Mouse (Mus musculus): ENCODE data around the gene Cd34. TPM values are rescaled to one million over a fixed set of nuclear protein-coding genes. Genes with fewer than 3 reads are reported as not detected.

Cd34 gene
- polyA plus RNA-seq, 1 experiment from 2014 or later, result 19.5 TPM

- no peak overlapping the region for H3K9ac ChIP-seq (replicated peaks; ENCODE audit: low read depth, low read length)
- peak overlapping the region; percentile 77; the same call in 1 of the 2 replicates for H3K4me3 ChIP-seq (ENCODE audit: low read depth, low read length)
- peaks cover 15% of the 10 kb centered on the region for H3K4me1 ChIP-seq (ENCODE audit: control insufficient read depth, insufficient read depth, low read length)
- WGBS, result 28% methylated on average over 1 of the region's 1 CpGs
- no peaks in the 10 kb centered on the region for H3K36me3 ChIP-seq (ENCODE audit: control insufficient read depth, insufficient read depth, low read length)
- peak overlapping the region; percentile 92 for H3K4me2 ChIP-seq (ENCODE audit: low read depth, low read length)
- H3K9me3 ChIP-seq (ENCODE audit: control insufficient read depth, low read length), result no peaks in the 10 kb centered on the region
- peak; percentile 12; the same call in 1 of the 2 replicates for ATAC-seq (ENCODE audit: low read depth)
- no peak overlapping the region for H3K27ac ChIP-seq (ENCODE audit: low read depth, low read length)
- no peaks in the 10 kb centered on the region; the same call in 1 of the 2 replicates for H3K27me3 ChIP-seq (ENCODE audit: control insufficient read depth, insufficient read depth, low read length)
Measured at GRCm38 (mm10) chr1:194977371-194977761, 38.7 kb downstream of the Cd34 start.

- H3K27ac ChIP-seq (ENCODE audit: low read depth, low read length), result no peak overlapping the region
- peaks cover 15% of the 10 kb centered on the region for H3K4me1 ChIP-seq (ENCODE audit: control insufficient read depth, insufficient read depth, low read length)
- no peaks in the 10 kb centered on the region for H3K9me3 ChIP-seq (ENCODE audit: control insufficient read depth, low read length)
- H3K36me3 ChIP-seq (ENCODE audit: control insufficient read depth, insufficient read depth, low read length), result no peaks in the 10 kb centered on the region
- no peak overlapping the region for H3K9ac ChIP-seq (replicated peaks; ENCODE audit: low read depth, low read length)
- H3K4me3 ChIP-seq (ENCODE audit: low read depth, low read length), result 0 out of 2 replicates have a peak overlapping the region, but pooled peaks have one; percentile 3
- peak; percentile 42; the same call in 1 of the 2 replicates for ATAC-seq (ENCODE audit: low read depth)
- WGBS, result 29% methylated on average over 5 of the region's 5 CpGs
- no peaks in the 10 kb centered on the region; the same call in 1 of the 2 replicates for H3K27me3 ChIP-seq (ENCODE audit: control insufficient read depth, insufficient read depth, low read length)
- H3K4me2 ChIP-seq (ENCODE audit: low read depth, low read length), result peak overlapping the region; percentile 92; the same call in 1 of the 2 replicates
Measured at GRCm38 (mm10) chr1:194977946-194978720, 39.5 kb downstream of the Cd34 start.

DNA sequence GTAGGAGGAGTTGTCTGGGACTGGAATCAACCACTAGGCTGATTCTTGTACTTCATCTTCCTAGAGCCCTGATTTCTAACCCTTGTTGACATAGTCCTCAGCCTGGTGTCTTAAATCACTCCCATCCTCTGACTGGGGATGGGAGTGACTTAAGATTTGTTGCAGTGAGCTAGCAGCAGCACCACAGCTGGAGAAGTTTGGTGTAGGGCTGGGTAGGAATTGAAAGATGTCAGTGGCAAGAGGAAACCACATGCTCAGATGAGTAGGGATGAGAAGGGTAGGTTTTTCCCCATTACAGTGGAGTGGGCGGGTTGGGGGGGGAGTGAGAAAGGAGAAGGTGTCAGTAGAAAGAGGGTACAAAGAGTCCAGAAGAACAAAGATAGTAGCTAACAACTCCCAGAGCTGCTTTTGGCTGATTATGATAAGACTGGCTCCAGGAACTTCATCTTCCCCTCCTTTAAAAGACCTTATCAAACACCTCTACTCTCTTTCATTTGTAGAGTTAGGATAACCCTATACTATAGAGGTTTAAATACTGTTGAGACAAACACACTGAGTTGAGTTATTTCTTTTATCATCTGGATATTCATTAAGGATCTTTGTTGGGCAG, 42.3 kb downstream of the Cd34 start:
- Histone ChIP-seq H3K27me3 (ENCODE audit: control insufficient read depth, insufficient read depth, low read length) (no peaks in the 10 kb centered on the region; the same call in 1 of the 2 replicates), H3K4me2 (ENCODE audit: low read depth, low read length) (no peak overlapping the region), H3K4me1 (ENCODE audit: control insufficient read depth, insufficient read depth, low read length) (peaks cover 15% of the 10 kb centered on the region), H3K27ac (ENCODE audit: low read depth, low read length) (no peak overlapping the region), H3K4me3 (ENCODE audit: low read depth, low read length) (no peak overlapping the region), H3K9ac (replicated peaks; ENCODE audit: low read depth, low read length) (no peak overlapping the region), H3K9me3 (ENCODE audit: control insufficient read depth, low read length) (no peaks in the 10 kb centered on the region), H3K36me3 (ENCODE audit: control insufficient read depth, insufficient read depth, low read length) (no peaks in the 10 kb centered on the region)
- WGBS, result 94% methylated on average over 1 of the region's 1 CpGs
- ATAC-seq (ENCODE audit: low read depth), result no peak

DNA sequence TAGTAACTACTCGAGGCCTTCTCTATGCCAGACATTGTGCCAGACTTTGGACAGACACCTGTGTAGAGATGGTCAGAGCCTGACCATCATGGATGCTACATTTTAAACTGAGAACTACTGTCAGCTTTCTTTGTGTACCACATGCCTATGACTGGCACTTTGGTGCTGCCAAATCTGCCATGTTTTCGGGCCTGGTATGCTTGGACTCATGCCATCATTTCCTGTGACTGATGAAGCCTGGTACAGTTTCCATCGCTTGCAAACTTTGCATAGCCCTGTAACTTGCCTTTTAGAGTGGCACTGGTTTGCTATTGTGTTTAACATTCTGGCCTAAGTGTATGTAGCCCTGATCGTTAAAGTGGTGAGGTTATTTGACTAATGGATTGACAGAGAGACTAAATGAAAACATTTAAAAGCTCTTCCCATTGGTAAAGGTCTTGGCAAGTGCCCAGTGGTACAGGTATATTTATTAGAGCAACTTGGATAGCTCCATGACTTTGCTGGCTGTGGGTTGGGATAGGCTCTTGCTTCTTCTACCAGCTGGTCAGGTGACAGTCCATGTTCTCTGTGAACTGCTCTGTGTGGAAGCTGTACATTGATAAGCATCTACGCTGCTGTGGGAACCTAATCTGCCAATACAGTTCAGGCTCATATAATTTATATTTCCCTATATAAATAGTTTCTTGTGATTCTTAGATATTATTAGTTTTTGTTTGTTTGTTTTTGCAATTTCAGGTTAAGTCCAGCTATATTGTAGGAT, 44.5 kb downstream of the Cd34 start:
- Histone ChIP-seq H3K4me1 (ENCODE audit: control insufficient read depth, insufficient read depth, low read length) (peaks cover 1% of the 10 kb centered on the region; the same call in 1 of the 2 replicates), H3K4me3 (ENCODE audit: low read depth, low read length) (no peak overlapping the region), H3K9ac (replicated peaks; ENCODE audit: low read depth, low read length) (no peak overlapping the region), H3K27me3 (ENCODE audit: control insufficient read depth, insufficient read depth, low read length) (no peaks in the 10 kb centered on the region), H3K4me2 (ENCODE audit: low read depth, low read length) (no peak overlapping the region), H3K36me3 (ENCODE audit: control insufficient read depth, insufficient read depth, low read length) (no peaks in the 10 kb centered on the region), H3K27ac (ENCODE audit: low read depth, low read length) (no peak overlapping the region), H3K9me3 (ENCODE audit: control insufficient read depth, low read length) (no peaks in the 10 kb centered on the region)
- no peak for ATAC-seq (ENCODE audit: low read depth)
- WGBS, result 90% methylated on average over 5 of the region's 5 CpGs

DNA sequence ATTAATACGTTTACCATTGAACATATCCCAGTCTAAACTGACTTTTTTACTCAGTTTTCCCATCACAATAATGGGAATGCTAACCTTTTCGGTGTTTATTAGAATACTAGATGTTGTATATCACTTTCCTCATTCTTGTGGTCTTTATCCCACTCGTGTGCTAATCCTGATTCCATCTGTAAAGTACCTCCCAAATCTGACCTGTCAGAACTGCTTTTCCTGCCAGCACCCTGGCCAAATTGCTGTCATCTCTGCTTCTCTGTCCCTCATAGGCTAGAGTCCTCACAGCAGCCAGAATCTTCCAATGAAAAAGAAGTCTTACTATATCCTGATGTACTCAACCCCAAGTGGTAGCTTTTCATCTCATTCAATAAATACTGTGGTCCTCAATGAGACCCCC, 46.3 kb downstream of the Cd34 start:
- H3K36me3 ChIP-seq (ENCODE audit: control insufficient read depth, insufficient read depth, low read length), result no peaks in the 10 kb centered on the region
- 88% methylated on average over 3 of the region's 3 CpGs for WGBS
- H3K9ac ChIP-seq (replicated peaks; ENCODE audit: low read depth, low read length), result no peak overlapping the region
- no peaks in the 10 kb centered on the region for H3K9me3 ChIP-seq (ENCODE audit: control insufficient read depth, low read length)
- no peak overlapping the region for H3K4me2 ChIP-seq (ENCODE audit: low read depth, low read length)
- H3K27ac ChIP-seq (ENCODE audit: low read depth, low read length), result no peak overlapping the region
- no peaks in the 10 kb centered on the region for H3K4me1 ChIP-seq (ENCODE audit: control insufficient read depth, insufficient read depth, low read length)
- no peak overlapping the region for H3K4me3 ChIP-seq (ENCODE audit: low read depth, low read length)
- H3K27me3 ChIP-seq (ENCODE audit: control insufficient read depth, insufficient read depth, low read length), result no peaks in the 10 kb centered on the region
- ATAC-seq (ENCODE audit: low read depth), result no peak

DNA sequence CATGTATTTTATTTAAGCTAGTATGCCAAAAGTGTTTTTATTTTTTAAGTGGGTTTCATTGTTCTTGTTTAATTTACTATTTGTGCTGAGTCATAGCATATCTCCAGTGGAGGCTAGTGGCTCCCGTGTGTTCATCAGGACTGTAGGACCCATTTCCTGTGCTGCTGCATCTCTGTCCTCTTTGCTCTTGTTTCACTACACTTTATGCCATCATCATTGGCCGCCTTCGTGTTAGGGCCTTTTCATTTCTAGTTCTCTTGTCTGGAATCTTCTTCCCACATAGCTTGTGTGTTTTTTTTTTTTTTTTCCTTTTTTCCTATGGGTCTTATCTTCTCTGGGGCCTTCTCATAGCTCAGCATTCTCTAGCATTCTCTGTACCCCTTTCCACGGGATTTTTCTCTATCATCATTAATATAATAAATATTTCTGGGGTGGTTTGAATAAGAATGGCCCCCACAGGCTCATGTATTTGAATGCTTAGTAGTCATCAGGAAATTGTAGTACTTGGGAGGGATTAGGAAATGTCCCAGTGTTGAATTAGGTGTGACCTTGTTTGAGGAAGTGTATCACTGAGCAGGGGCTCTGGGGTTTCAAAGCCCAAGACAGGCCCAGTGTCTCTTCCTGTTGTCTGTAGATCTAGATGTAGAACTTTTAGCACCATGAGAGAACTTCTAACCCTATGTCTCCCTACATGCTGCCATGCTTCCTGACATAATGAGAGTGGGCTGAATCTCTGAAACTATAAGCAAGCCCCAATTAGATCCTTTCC, 47.0 kb downstream of the Cd34 start:
- Histone ChIP-seq H3K4me1 (ENCODE audit: control insufficient read depth, insufficient read depth, low read length) (no peaks in the 10 kb centered on the region), H3K27ac (ENCODE audit: low read depth, low read length) (no peak overlapping the region), H3K4me2 (ENCODE audit: low read depth, low read length) (no peak overlapping the region), H3K9ac (replicated peaks; ENCODE audit: low read depth, low read length) (no peak overlapping the region), H3K27me3 (ENCODE audit: control insufficient read depth, insufficient read depth, low read length) (no peaks in the 10 kb centered on the region), H3K9me3 (ENCODE audit: control insufficient read depth, low read length) (no peaks in the 10 kb centered on the region), H3K4me3 (ENCODE audit: low read depth, low read length) (no peak overlapping the region), H3K36me3 (ENCODE audit: control insufficient read depth, insufficient read depth, low read length) (no peaks in the 10 kb centered on the region)
- WGBS, result 84% methylated on average over 4 of the region's 4 CpGs
- ATAC-seq (ENCODE audit: low read depth), result no peak

DNA sequence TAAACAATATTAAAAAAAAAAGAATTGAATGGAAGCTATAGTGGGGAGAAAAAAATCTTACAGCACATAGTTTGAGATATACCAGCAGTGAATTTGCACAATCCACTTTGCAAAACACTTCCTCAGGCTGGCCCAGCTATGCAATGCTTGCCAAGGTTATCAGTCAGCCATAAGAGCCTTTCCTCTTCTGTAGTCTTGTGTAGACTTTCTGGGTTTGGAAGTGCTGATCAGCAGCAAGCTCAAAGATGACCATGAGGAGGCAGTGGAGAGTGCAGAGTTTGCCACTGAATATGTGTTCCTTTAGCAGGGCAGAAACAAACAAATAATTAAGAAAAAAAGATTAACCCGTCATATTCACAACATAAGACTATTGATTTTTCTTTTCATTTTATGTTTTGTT, 50.4 kb downstream of the Cd34 start:
- Histone ChIP-seq H3K36me3 (ENCODE audit: control insufficient read depth, insufficient read depth, low read length) (no peaks in the 10 kb centered on the region), H3K4me1 (ENCODE audit: control insufficient read depth, insufficient read depth, low read length) (no peaks in the 10 kb centered on the region), H3K9me3 (ENCODE audit: control insufficient read depth, low read length) (no peaks in the 10 kb centered on the region), H3K4me2 (ENCODE audit: low read depth, low read length) (no peak overlapping the region), H3K27ac (ENCODE audit: low read depth, low read length) (no peak overlapping the region), H3K9ac (replicated peaks; ENCODE audit: low read depth, low read length) (no peak overlapping the region), H3K4me3 (ENCODE audit: low read depth, low read length) (no peak overlapping the region), H3K27me3 (ENCODE audit: control insufficient read depth, insufficient read depth, low read length) (no peaks in the 10 kb centered on the region)
- ATAC-seq (ENCODE audit: low read depth), result no peak
- WGBS, result 100% methylated on average over 1 of the region's 1 CpGs

GRCm38 (mm10) chr1:194990976-194991375, 52.4 kb downstream of the Cd34 start:
- WGBS, result 97% methylated on average over 2 of the region's 2 CpGs
- Histone ChIP-seq H3K4me2 (ENCODE audit: low read depth, low read length) (no peak overlapping the region), H3K9me3 (ENCODE audit: control insufficient read depth, low read length) (no peaks in the 10 kb centered on the region), H3K4me1 (ENCODE audit: control insufficient read depth, insufficient read depth, low read length) (no peaks in the 10 kb centered on the region), H3K27ac (ENCODE audit: low read depth, low read length) (no peak overlapping the region), H3K36me3 (ENCODE audit: control insufficient read depth, insufficient read depth, low read length) (no peaks in the 10 kb centered on the region), H3K9ac (replicated peaks; ENCODE audit: low read depth, low read length) (no peak overlapping the region), H3K4me3 (ENCODE audit: low read depth, low read length) (no peak overlapping the region), H3K27me3 (ENCODE audit: control insufficient read depth, insufficient read depth, low read length) (no peaks in the 10 kb centered on the region)
- no peak for ATAC-seq (ENCODE audit: low read depth)

Measured in neural tube, embryonic 14.5 days (tissue).